Mouse (Mus musculus) embryonic facial prominence, embryonic 10.5 days (tissue): ENCODE measurements around the gene Usf1. TPM values are rescaled to one million over a fixed set of nuclear protein-coding genes. Genes with fewer than 3 reads are reported as not detected.

ENCODE experiments used
- DNase-seq: peaks from one replicate; pipeline ENCODE4 v3.0.0-alpha.2; 2017; ENCODE audit warnings: low spot score
- H3K27ac ChIP-seq: fragments of 300-500 bp; sonication (generic); replicated peaks from 2 replicates; pipeline ENCODE4 v1.5.1; 2016; ENCODE audit warnings: mild to moderate bottlenecking
- H3K27me3 ChIP-seq: fragments of 300-500 bp; sonication (generic); replicated peaks from 2 replicates; pipeline ENCODE4 v1.6.1; 2016; ENCODE audit warnings: low read depth, mild to moderate bottlenecking; ENCODE audit not compliant: poor library complexity, severe bottlenecking
- H3K36me3 ChIP-seq: fragments of 300-500 bp; sonication (generic); replicated peaks from 2 replicates; pipeline ENCODE4 v1.6.1; 2016; ENCODE audit warnings: mild to moderate bottlenecking, moderate library complexity
- H3K4me1 ChIP-seq: fragments of 300-500 bp; sonication (generic); 2 replicates; pipeline ENCODE4 v1.6.1; 2016
- H3K4me3 ChIP-seq: fragments of 300-500 bp; sonication (generic); 2 replicates; pipeline ENCODE4 v1.5.1; 2016; ENCODE audit warnings: mild to moderate bottlenecking, moderate library complexity
- H3K9me3 ChIP-seq: fragments of 300-500 bp; sonication (generic); 2 replicates; pipeline ENCODE4 v1.6.1; 2016; ENCODE audit warnings: mild to moderate bottlenecking
- WGBS: fragments of 180-500 bp; shearing (Covaris S2); methylation state at CpG from one replicate; pipeline ENCODE4 v1.1.7; 2016; 5-methylcytosine and 5-hydroxymethylcytosine counted together
- polyA plus RNA-seq: library from polyadenylated mRNA; unstranded; fragments of >200 nt; fragmentation: Nextera tagmentation; extraction: Ambion mirVana; gene quantifications from 2 replicates; pipeline ENCODE4 v1.2.1, GENCODE M21; 2016

Usf1 gene
- polyA plus RNA-seq, 1 experiment from 2014 or later: 138 TPM

DNA sequence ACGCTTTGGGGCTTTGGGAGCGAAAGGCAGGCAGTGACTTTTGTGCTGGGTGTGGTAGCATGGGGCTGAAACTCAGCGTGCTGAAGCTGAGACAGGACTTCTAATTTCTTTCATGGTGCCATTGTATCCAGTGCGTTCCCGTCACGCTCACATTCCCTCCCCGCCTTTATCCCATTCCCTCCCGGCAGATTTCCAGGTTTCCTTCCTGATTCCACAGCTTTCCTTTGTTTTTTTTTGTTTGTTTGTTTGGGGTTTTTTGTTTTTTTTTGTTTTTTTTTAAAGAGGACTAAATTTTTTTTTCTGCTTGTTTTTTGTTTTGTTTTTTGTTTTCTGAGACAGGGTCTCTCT, 31.3 kb downstream of the Usf1 start:
- no peak overlapping the region for H3K27ac ChIP-seq
- H3K27me3 ChIP-seq: peaks cover 35% of the 10 kb centered on the region
- peaks cover 8% of the 10 kb centered on the region; the same call in 1 of the 2 replicates for H3K9me3 ChIP-seq
- H3K4me3 ChIP-seq: no peak overlapping the region
- peaks cover 41% of the 10 kb centered on the region for H3K4me1 ChIP-seq
- H3K36me3 ChIP-seq: 0 out of 2 replicates have a peak, but pooled peaks cover 6% of the 10 kb centered on the region
- WGBS: 70% methylated on average over 8 of the region's 8 CpGs
- DNase-seq: no peak

DNA sequence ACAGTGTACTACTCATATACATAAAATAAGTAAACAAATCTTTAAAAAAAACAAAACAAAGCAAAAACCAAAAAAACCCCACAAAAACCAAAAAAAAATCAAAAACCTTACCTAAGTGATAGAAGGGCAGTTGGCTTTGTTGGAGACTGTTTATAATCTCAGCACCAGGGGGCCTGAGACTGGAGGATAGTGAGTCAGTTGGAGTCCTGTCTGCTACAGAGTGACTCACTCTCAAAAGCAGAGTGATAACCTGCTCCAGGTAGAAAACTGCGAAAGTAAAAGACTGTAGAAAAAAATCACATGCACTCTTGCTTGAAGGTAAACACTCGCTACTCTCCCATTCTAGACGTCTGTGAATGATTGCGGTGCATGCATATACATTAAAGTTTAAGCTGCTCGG, 33.9 kb downstream of the Usf1 start:
- Histone ChIP-seq H3K4me3 (no peak overlapping the region), H3K36me3 (0 out of 2 replicates have a peak, but pooled peaks cover 6% of the 10 kb centered on the region), H3K27ac (no peak overlapping the region), H3K27me3 (peaks cover 8% of the 10 kb centered on the region), H3K4me1 (peaks cover 28% of the 10 kb centered on the region), H3K9me3 (peaks cover 8% of the 10 kb centered on the region; the same call in 1 of the 2 replicates)
- DNase-seq: no peak
- 93% methylated on average over 5 of the region's 5 CpGs for WGBS

DNA sequence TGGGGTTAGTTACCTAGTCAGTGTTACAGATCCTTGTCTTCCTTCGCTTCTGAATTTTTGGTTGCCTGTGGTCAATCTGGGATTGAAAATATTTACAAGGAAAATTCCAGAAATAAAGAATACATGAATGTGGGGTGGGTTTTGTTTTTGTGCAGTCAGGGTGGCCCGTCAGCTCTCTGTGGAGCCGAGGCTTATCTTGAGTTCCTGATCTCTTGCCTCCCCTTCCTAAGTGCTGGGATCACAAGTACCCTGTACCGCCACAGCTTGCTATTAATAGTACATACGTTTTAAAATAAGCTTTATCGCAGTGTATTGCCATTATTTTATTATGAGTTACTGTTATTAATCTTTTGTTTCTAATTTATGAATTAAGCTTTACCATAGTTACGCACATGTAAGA, 35.7 kb downstream of the Usf1 start:
- Histone ChIP-seq H3K4me1 (peaks cover 12% of the 10 kb centered on the region), H3K27me3 (no peaks in the 10 kb centered on the region), H3K36me3 (0 out of 2 replicates have a peak, but pooled peaks cover 6% of the 10 kb centered on the region), H3K4me3 (no peak overlapping the region), H3K27ac (no peak overlapping the region), H3K9me3 (peaks cover 8% of the 10 kb centered on the region; the same call in 1 of the 2 replicates)
- no peak for DNase-seq
- 80% methylated on average over 7 of the region's 7 CpGs for WGBS

DNA sequence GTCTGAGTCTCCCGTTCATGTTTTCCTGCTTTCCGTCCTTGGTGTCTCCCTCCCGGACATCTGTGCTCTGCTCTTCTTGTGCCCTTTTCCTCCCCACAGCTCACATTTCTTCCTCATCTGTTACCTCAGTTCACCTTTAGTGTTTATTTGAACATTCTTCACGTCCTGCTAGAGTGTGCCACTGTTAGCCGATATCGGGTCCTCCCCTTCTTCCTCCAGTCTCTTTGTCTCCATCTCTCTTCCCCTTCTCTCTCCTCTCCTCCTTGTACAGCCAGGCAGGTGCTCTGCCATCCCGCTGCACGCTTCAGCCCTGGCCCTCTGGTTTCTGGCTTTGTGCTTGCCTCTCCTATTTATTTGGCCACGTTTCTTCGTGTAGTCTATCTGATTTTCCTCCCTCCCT, 36.6 kb downstream of the Usf1 start:
- Histone ChIP-seq H3K36me3 (0 out of 2 replicates have a peak, but pooled peaks cover 6% of the 10 kb centered on the region), H3K27me3 (no peaks in the 10 kb centered on the region), H3K4me3 (no peak overlapping the region), H3K9me3 (peaks cover 8% of the 10 kb centered on the region; the same call in 1 of the 2 replicates), H3K27ac (no peak overlapping the region), H3K4me1 (peaks cover 8% of the 10 kb centered on the region)
- 66% methylated on average over 10 of the region's 10 CpGs for WGBS
- DNase-seq: no peak

DNA sequence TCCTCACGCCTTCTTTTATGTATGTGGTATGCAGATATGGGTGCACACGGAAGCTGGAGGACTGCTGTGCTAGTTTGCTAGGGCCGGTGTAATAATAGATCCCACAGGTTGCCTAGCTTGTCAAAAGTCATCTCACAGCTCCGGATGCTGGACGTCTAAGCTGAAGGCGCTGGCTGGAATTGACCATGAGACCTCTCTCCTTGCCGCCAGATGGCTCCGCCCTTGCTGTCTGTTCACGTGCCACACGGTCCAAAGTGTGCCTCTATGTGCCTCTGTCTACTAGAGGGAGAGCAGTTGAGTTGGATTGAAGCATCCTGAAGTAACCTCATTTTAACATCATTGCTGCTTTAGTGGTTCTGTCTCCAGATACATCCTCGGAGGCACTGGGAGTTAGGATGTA, 38.9 kb downstream of the Usf1 start:
- Histone ChIP-seq H3K27ac (no peak overlapping the region), H3K27me3 (no peaks in the 10 kb centered on the region), H3K4me1 (peaks cover 8% of the 10 kb centered on the region), H3K36me3 (no peaks in the 10 kb centered on the region), H3K4me3 (no peak overlapping the region), H3K9me3 (no peaks in the 10 kb centered on the region; the same call in 1 of the 2 replicates)
- 90% methylated on average over 11 of the region's 11 CpGs for WGBS
- DNase-seq: no peak

DNA sequence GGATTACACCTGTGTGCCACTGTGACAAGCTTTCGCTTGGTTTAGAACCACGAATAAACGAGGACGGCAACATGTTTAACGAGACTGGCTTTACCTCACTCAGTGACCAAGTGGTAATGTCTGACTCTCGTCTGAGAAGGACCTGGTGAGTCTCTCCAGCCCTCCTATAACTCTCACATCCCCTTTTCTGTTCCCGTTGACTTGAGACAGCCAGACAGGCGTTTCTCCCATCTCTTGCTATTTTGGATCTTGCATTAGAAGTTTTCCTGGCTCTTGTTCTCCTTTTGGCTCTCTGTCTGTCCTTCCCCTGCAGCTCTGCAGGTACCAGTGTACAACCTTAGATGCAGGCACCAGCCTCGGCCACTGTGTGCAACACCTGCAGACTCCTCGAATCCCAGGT, 39.9 kb downstream of the Usf1 start:
- Histone ChIP-seq H3K27ac (no peak overlapping the region), H3K27me3 (no peaks in the 10 kb centered on the region), H3K36me3 (no peaks in the 10 kb centered on the region), H3K4me3 (no peak overlapping the region), H3K9me3 (no peaks in the 10 kb centered on the region; the same call in 1 of the 2 replicates), H3K4me1 (peaks cover 8% of the 10 kb centered on the region)
- WGBS: 88% methylated on average over 10 of the region's 10 CpGs
- DNase-seq: no peak

DNA sequence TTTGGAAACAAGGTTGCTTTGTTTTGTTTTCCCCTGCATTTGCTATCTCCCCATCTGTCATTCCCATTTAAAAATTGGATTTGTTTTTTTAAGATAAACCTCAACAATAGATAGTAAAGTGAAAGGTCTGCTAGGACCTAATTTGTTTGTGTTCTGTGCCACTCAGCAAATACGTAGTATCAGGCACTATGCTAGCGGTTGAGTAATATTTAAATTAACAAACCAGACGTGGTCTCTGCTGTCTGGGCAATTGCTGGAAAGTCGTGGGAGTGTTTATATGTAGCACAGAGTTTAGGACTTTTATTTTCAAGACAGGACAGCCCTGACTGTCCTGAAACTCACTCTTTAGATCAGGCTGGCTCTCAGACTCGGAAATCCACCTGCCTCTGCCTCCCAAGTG, 41.4 kb downstream of the Usf1 start:
- H3K27ac ChIP-seq: no peak overlapping the region
- DNase-seq: no peak
- WGBS: 76% methylated on average over 5 of the region's 5 CpGs
- H3K9me3 ChIP-seq: no peaks in the 10 kb centered on the region
- H3K27me3 ChIP-seq: no peaks in the 10 kb centered on the region
- H3K4me3 ChIP-seq: no peak overlapping the region
- H3K36me3 ChIP-seq: no peaks in the 10 kb centered on the region
- peaks cover 4% of the 10 kb centered on the region for H3K4me1 ChIP-seq

DNA sequence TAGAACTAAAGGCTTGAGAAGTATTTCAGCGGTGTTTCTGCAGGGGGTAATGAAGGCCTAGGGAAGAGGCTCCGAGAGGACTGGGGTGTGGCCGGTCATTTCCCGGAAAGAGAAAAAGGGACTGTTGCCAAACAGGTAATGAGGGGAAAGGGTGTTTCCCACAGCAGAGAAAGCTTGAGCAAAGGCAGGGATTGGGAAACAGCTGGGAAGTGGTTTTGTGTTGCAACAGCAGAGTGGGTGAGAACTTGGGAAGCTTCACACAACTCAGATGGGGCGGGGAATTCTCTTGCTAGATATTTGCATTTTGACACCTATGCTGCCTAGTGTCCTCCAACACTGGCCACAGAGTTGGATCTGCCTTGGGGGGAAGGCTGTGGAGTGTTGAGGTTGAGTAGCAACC, 41.8 kb downstream of the Usf1 start:
- Histone ChIP-seq H3K27me3 (no peaks in the 10 kb centered on the region), H3K4me3 (no peak overlapping the region), H3K9me3 (no peaks in the 10 kb centered on the region), H3K4me1 (peaks cover under 1% of the 10 kb centered on the region; the same call in 1 of the 2 replicates), H3K27ac (no peak overlapping the region), H3K36me3 (no peaks in the 10 kb centered on the region)
- no peak for DNase-seq
- 89% methylated on average over 5 of the region's 5 CpGs for WGBS

DNA sequence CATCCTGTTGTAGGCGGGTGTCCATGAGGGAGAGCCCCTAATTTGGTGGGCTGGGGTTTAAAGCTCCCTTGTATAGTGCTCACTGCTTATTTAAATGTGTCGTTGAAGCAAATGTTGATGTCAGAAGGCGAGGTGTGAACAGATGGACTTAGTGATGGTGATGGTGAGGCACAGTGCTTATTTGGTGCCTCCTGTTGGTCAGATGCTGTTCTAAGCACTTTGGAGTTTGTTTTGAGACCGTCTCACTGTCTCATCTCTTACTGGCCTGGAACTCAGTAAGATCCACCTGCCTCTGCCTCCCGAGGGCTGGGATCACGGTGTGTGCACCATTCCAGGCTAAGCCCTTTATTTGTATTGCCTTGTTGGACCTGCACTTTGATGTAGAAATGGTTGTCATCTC, 43.8 kb downstream of the Usf1 start:
- no peak for DNase-seq
- Histone ChIP-seq H3K9me3 (no peaks in the 10 kb centered on the region), H3K27ac (no peak overlapping the region), H3K27me3 (no peaks in the 10 kb centered on the region), H3K4me3 (no peak overlapping the region), H3K36me3 (no peaks in the 10 kb centered on the region), H3K4me1 (peaks cover 4% of the 10 kb centered on the region)
- 83% methylated on average over 6 of the region's 6 CpGs for WGBS

DNA sequence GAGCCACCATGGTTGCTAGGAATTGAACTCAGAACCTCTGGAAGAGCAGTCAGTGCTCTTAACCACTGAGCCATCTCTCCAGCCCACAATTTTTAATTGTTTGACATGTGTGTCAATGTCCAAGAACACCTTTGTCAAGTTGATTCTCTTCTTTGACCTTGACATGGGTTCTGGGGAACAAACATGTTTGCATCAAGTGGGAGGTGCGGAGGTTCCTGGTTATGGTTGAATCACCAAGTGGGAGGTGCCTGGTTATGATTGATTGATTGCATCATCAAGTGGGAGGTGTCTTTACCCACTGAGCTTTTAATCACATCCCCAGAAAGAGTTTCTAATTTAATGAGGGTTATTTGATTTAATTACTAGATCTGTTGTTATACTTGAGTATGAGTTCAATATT, 46.5 kb downstream of the Usf1 start:
- H3K36me3 ChIP-seq: peaks cover 17% of the 10 kb centered on the region
- H3K9me3 ChIP-seq: no peaks in the 10 kb centered on the region
- 92% methylated on average over 1 of the region's 1 CpGs for WGBS
- no peak overlapping the region for H3K4me3 ChIP-seq
- H3K27ac ChIP-seq: no peak overlapping the region
- no peak for DNase-seq
- peaks cover 10% of the 10 kb centered on the region for H3K4me1 ChIP-seq
- no peaks in the 10 kb centered on the region for H3K27me3 ChIP-seq

DNA sequence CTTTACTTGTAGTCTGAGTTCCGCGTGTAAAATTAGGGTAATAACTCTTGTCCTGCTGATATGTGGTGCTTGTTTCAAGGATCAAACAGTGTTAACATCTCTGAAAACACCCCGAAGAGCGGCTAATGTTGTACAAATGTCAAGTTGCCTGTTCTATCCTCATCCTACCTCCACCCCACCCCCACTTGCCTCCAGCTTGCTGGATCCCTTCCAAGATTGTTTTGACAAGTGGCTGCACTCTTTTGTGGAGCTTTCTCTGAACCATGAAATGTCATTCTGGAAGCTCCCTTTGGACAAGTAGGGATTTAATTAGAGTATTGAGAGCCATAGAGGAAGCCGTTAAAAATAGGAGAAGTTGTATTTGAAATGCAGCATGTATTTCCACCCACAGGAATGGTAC, 48.7 kb downstream of the Usf1 start:
- H3K9me3 ChIP-seq: no peaks in the 10 kb centered on the region
- H3K27me3 ChIP-seq: no peaks in the 10 kb centered on the region
- WGBS: 52% methylated on average over 5 of the region's 5 CpGs
- H3K4me1 ChIP-seq: peaks cover 10% of the 10 kb centered on the region
- peaks cover 21% of the 10 kb centered on the region for H3K36me3 ChIP-seq
- no peak for DNase-seq
- H3K4me3 ChIP-seq: no peak overlapping the region
- no peak overlapping the region for H3K27ac ChIP-seq

DNA sequence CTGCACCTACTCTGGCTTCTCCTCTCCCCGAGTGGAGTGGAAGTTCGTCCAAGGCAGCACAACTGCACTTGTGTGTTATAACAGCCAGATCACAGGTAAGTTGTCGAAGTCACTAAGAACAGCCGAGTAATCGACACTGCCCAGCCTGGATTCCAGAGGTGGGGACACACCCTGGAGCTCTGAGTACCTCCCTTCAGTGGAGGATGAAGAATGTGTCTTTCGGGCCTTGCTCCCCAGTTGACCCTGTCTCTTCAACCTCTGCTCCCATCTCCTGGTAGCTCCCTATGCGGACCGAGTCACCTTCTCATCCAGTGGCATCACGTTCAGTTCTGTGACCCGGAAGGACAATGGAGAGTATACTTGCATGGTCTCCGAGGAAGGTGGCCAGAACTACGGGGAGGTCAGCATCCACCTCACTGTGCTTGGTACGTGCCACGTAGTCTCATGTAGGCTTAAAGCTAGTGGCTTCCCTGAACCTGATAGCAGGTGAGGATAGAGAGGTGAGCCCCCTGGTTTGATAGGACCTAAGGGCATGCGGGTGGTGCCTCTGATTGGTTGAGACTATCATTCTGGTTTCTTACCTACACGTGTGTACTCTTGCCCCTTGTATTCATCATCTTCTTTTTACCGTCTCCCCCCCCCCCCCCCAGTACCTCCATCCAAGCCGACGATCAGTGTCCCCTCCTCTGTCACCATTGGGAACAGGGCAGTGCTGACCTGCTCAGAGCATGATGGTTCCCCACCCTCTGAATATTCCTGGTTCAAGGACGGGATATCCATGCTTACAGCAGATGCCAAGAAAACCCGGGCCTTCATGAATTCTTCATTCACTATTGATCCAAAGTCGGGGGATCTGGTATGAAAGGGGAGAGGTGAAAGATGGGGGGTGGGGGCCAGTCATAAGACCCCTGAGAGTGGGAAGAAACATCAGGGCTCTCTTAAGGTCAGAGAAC, 49.7 kb downstream of the Usf1 start:
- Histone ChIP-seq H3K4me1 (peaks cover 10% of the 10 kb centered on the region), H3K27me3 (no peaks in the 10 kb centered on the region), H3K9me3 (no peaks in the 10 kb centered on the region), H3K36me3 (peaks cover 21% of the 10 kb centered on the region), H3K4me3 (no peak overlapping the region), H3K27ac (no peak overlapping the region)
- no peak for DNase-seq
- 89% methylated on average over 22 of the region's 22 CpGs for WGBS

DNA sequence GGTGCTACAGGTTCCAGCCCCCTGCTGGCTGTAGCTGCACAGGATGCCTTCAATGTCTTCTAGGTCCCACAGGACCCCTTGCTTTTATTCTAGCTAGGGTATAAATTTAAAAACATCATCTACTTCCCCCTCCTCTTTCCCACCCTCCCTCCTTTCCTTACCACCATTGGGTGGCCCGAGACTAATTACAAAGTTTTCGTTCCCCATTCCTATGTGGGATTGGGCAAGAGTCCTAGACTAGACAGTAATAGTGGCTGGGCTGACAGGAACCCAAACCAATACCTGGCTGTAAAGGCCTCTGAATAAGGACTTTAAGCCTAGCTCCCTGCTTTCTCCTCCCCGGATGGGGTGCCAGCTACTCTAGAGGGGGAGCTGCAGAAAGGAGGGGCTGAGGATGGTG, 52.0 kb downstream of the Usf1 start:
- WGBS: 86% methylated on average over 3 of the region's 3 CpGs
- H3K36me3 ChIP-seq: peaks cover 21% of the 10 kb centered on the region
- DNase-seq: no peak

More for the DNA sequence above, 52.0 kb downstream of the Usf1 start:
- Histone ChIP-seq H3K27ac (no peak overlapping the region), H3K27me3 (no peaks in the 10 kb centered on the region), H3K4me1 (peaks cover 10% of the 10 kb centered on the region), H3K4me3 (no peak overlapping the region), H3K9me3 (no peaks in the 10 kb centered on the region)
